Mouse (Mus musculus) neural tube, embryonic 15.5 days (tissue): ENCODE measurements around the gene Xylt1. TPM values are rescaled to one million over a fixed set of nuclear protein-coding genes. Genes with fewer than 3 reads are reported as not detected.

ENCODE experiments used
- ATAC-seq: fragments of 200-750 bp; cut with Nextera tagmentation; 2 replicates; pipeline ENCODE4 v1.8.0; 2017; ENCODE audit warnings: mild to moderate bottlenecking, moderate TSS enrichment, moderate library complexity; ENCODE audit not compliant: low FRiP score
- H3K27ac ChIP-seq: fragments of 300-500 bp; sonication (generic); replicated peaks from 2 replicates; pipeline ENCODE4 v1.5.1; 2015; ENCODE audit warnings: mild to moderate bottlenecking, inconsistent platforms
- H3K27me3 ChIP-seq: fragments of 300-500 bp; sonication (generic); replicated peaks from 2 replicates; pipeline ENCODE4 v1.6.1; 2015; ENCODE audit warnings: inconsistent platforms
- H3K36me3 ChIP-seq: fragments of 300-500 bp; sonication (generic); 2 replicates; pipeline ENCODE4 v1.6.1; 2015; ENCODE audit warnings: inconsistent platforms
- H3K4me1 ChIP-seq: fragments of 300-500 bp; sonication (generic); 2 replicates; pipeline ENCODE4 v1.6.1; 2015; ENCODE audit warnings: inconsistent platforms
- H3K4me2 ChIP-seq: fragments of 300-500 bp; sonication (generic); 2 replicates; pipeline ENCODE4 v1.6.1; 2015; ENCODE audit warnings: inconsistent platforms, mild to moderate bottlenecking, moderate library complexity
- H3K4me3 ChIP-seq: fragments of 300-500 bp; sonication (generic); replicated peaks from 2 replicates; pipeline ENCODE4 v1.5.1; 2015; ENCODE audit warnings: mild to moderate bottlenecking, inconsistent platforms
- H3K9ac ChIP-seq: fragments of 300-500 bp; sonication (generic); replicated peaks from 2 replicates; pipeline ENCODE4 v1.6.1; 2015; ENCODE audit warnings: mild to moderate bottlenecking, inconsistent platforms
- H3K9me3 ChIP-seq: fragments of 300-500 bp; sonication (generic); replicated peaks from 2 replicates; pipeline ENCODE4 v1.6.1; 2016; ENCODE audit warnings: inconsistent platforms
- WGBS: fragments of 180-500 bp; shearing (Covaris S2); methylation state at CpG from one replicate; pipeline ENCODE4 v1.1.7; 2015; ENCODE audit warnings: mixed read lengths; 5-methylcytosine and 5-hydroxymethylcytosine counted together
- polyA plus RNA-seq: library from polyadenylated mRNA; unstranded; fragments of >200 nt; fragmentation: Nextera tagmentation; extraction: Ambion mirVana; gene quantifications from 2 replicates; pipeline ENCODE4 v1.2.1, GENCODE M21; 2015

Xylt1 gene
- polyA plus RNA-seq, 1 experiment from 2014 or later, result 2.3 TPM

- WGBS, result 36% methylated on average over 11 of the region's 11 CpGs
- H3K4me2 ChIP-seq, result 0 out of 2 replicates have a peak overlapping the region, but pooled peaks have one; percentile 15
- H3K36me3 ChIP-seq, result no peaks in the 10 kb centered on the region
- no peak overlapping the region for H3K4me3 ChIP-seq
- peaks cover 25% of the 10 kb centered on the region for H3K4me1 ChIP-seq
- no peak overlapping the region for H3K9ac ChIP-seq
- peak overlapping the region; percentile 75; the same call in 1 of the 2 replicates for H3K27ac ChIP-seq
- ATAC-seq, result peak; percentile 71
- H3K27me3 ChIP-seq, result 0 out of 2 replicates have a peak, but pooled peaks cover 3% of the 10 kb centered on the region
- no peaks in the 10 kb centered on the region for H3K9me3 ChIP-seq
These were observed 91.4 kb downstream of the Xylt1 start for GRCm38 (mm10) chr7:117472055-117472780.

GRCm38 (mm10) chr7:117472781-117473743, 92.3 kb downstream of the Xylt1 start:
- Histone ChIP-seq H3K36me3 (no peaks in the 10 kb centered on the region), H3K4me3 (no peak overlapping the region), H3K4me1 (peaks cover 25% of the 10 kb centered on the region), H3K9ac (no peak overlapping the region), H3K4me2 (peak overlapping the region; percentile 7; the same call in 1 of the 2 replicates), H3K27ac (peak overlapping the region; percentile 75), H3K9me3 (no peaks in the 10 kb centered on the region), H3K27me3 (0 out of 2 replicates have a peak, but pooled peaks cover 3% of the 10 kb centered on the region)
- peak; percentile 74 for ATAC-seq
- WGBS, result 33% methylated on average over 19 of the region's 19 CpGs

- Histone ChIP-seq H3K4me3 (no peak overlapping the region), H3K9ac (no peak overlapping the region), H3K4me1 (peaks cover 25% of the 10 kb centered on the region), H3K36me3 (no peaks in the 10 kb centered on the region), H3K9me3 (no peaks in the 10 kb centered on the region), H3K4me2 (no peak overlapping the region), H3K27me3 (0 out of 2 replicates have a peak, but pooled peaks cover 3% of the 10 kb centered on the region), H3K27ac (no peak overlapping the region)
- ATAC-seq, result no peak
- 12% methylated on average over 2 of the region's 2 CpGs for WGBS
These were observed 93.5 kb downstream of the Xylt1 start for GRCm38 (mm10) chr7:117474302-117474701.

- WGBS, result 74% methylated on average over 4 of the region's 4 CpGs
- ATAC-seq, result no peak
- peaks cover 28% of the 10 kb centered on the region for H3K4me1 ChIP-seq
- H3K27ac ChIP-seq, result no peak overlapping the region
- H3K27me3 ChIP-seq, result no peaks in the 10 kb centered on the region
- H3K9ac ChIP-seq, result no peak overlapping the region
- H3K4me3 ChIP-seq, result no peak overlapping the region
- no peaks in the 10 kb centered on the region for H3K36me3 ChIP-seq
- no peak overlapping the region for H3K4me2 ChIP-seq
- H3K9me3 ChIP-seq, result no peaks in the 10 kb centered on the region
These were observed 94.3 kb downstream of the Xylt1 start for GRCm38 (mm10) chr7:117475106-117475505.

- Histone ChIP-seq H3K9me3 (no peaks in the 10 kb centered on the region), H3K27me3 (no peaks in the 10 kb centered on the region), H3K4me3 (no peak overlapping the region), H3K4me2 (no peak overlapping the region), H3K4me1 (peaks cover 15% of the 10 kb centered on the region; the same call in 1 of the 2 replicates), H3K36me3 (no peaks in the 10 kb centered on the region), H3K9ac (no peak overlapping the region), H3K27ac (no peak overlapping the region)
- 33% methylated on average over 1 of the region's 1 CpGs for WGBS
- ATAC-seq, result no peak
These were observed 98.2 kb downstream of the Xylt1 start for GRCm38 (mm10) chr7:117478937-117479336.

GRCm38 (mm10) chr7:117480831-117481230, 100.1 kb downstream of the Xylt1 start:
- no peak for ATAC-seq
- Histone ChIP-seq H3K4me2 (no peak overlapping the region), H3K4me3 (no peak overlapping the region), H3K27me3 (no peaks in the 10 kb centered on the region), H3K9ac (no peak overlapping the region), H3K36me3 (no peaks in the 10 kb centered on the region), H3K9me3 (no peaks in the 10 kb centered on the region), H3K27ac (0 out of 2 replicates have a peak overlapping the region, but pooled peaks have one; percentile 23), H3K4me1 (peaks cover 11% of the 10 kb centered on the region; the same call in 1 of the 2 replicates)
- 62% methylated on average over 5 of the region's 5 CpGs for WGBS

GRCm38 (mm10) chr7:117481404-117481803, 100.6 kb downstream of the Xylt1 start:
- H3K4me1 ChIP-seq, result peaks cover 11% of the 10 kb centered on the region; the same call in 1 of the 2 replicates
- 0 out of 2 replicates have a peak overlapping the region, but pooled peaks have one; percentile 23 for H3K27ac ChIP-seq
- no peaks in the 10 kb centered on the region for H3K36me3 ChIP-seq
- no peak overlapping the region for H3K4me3 ChIP-seq
- H3K27me3 ChIP-seq, result no peaks in the 10 kb centered on the region
- no peak overlapping the region for H3K9ac ChIP-seq
- no peaks in the 10 kb centered on the region for H3K9me3 ChIP-seq
- WGBS, result 85% methylated on average over 3 of the region's 3 CpGs
- no peak for ATAC-seq
- H3K4me2 ChIP-seq, result no peak overlapping the region

- no peak overlapping the region for H3K27ac ChIP-seq
- no peak overlapping the region for H3K4me2 ChIP-seq
- 68% methylated on average over 2 of the region's 2 CpGs for WGBS
- H3K9me3 ChIP-seq, result no peaks in the 10 kb centered on the region
- peaks cover 11% of the 10 kb centered on the region; the same call in 1 of the 2 replicates for H3K4me1 ChIP-seq
- H3K36me3 ChIP-seq, result no peaks in the 10 kb centered on the region
- no peaks in the 10 kb centered on the region for H3K27me3 ChIP-seq
- no peak overlapping the region for H3K4me3 ChIP-seq
- ATAC-seq, result no peak
- no peak overlapping the region for H3K9ac ChIP-seq
These were observed 101.9 kb downstream of the Xylt1 start for GRCm38 (mm10) chr7:117482701-117483100.

GRCm38 (mm10) chr7:117484589-117484988, 103.8 kb downstream of the Xylt1 start:
- 84% methylated on average over 2 of the region's 2 CpGs for WGBS
- Histone ChIP-seq H3K9ac (no peak overlapping the region), H3K36me3 (no peaks in the 10 kb centered on the region), H3K27me3 (no peaks in the 10 kb centered on the region), H3K27ac (no peak overlapping the region), H3K4me1 (0 out of 2 replicates have a peak, but pooled peaks cover 8% of the 10 kb centered on the region), H3K4me2 (no peak overlapping the region), H3K4me3 (no peak overlapping the region), H3K9me3 (no peaks in the 10 kb centered on the region)
- no peak for ATAC-seq

GRCm38 (mm10) chr7:117484989-117485536, 104.3 kb downstream of the Xylt1 start:
- H3K4me1 ChIP-seq, result 0 out of 2 replicates have a peak, but pooled peaks cover 8% of the 10 kb centered on the region
- H3K4me2 ChIP-seq, result no peak overlapping the region
- no peak overlapping the region for H3K27ac ChIP-seq
- no peaks in the 10 kb centered on the region for H3K36me3 ChIP-seq
- H3K9ac ChIP-seq, result no peak overlapping the region
- H3K27me3 ChIP-seq, result no peaks in the 10 kb centered on the region
- no peaks in the 10 kb centered on the region for H3K9me3 ChIP-seq
- no peak overlapping the region for H3K4me3 ChIP-seq
- ATAC-seq, result no peak
- WGBS, result 88% methylated on average over 7 of the region's 7 CpGs
